Mouse (Mus musculus): ENCODE results near the gene Gm20388. TPM values are rescaled to one million over a fixed set of nuclear protein-coding genes. Genes with fewer than 3 reads are reported as not detected.

Gm20388 gene
- polyA plus RNA-seq, 1 experiment, result not detected

- WGBS, result 45% methylated on average over 13 of the region's 13 CpGs
- no peak overlapping the region for H3K27ac ChIP-seq (ENCODE audit: insufficient read depth, low read depth, low read length)
- H3K4me3 ChIP-seq (ENCODE audit: insufficient read depth, low read depth, low read length), result no peak overlapping the region
- peaks cover 9% of the 10 kb centered on the region for H3K4me1 ChIP-seq (ENCODE audit: control insufficient read depth, insufficient read depth, low read length)
- no peak for TF ChIP-seq POLR2A (IDR thresholded peaks at IDR 0.05; ENCODE audit: insufficient read depth, low read depth, low read length)
- no peak for TF ChIP-seq CTCF (IDR thresholded peaks at IDR 0.05; ENCODE audit: insufficient read depth, low read depth, low read length)
These were observed 1332.0 kb downstream of the Gm20388 start for GRCm38 (mm10) chr8:121242671-121243070.

DNA sequence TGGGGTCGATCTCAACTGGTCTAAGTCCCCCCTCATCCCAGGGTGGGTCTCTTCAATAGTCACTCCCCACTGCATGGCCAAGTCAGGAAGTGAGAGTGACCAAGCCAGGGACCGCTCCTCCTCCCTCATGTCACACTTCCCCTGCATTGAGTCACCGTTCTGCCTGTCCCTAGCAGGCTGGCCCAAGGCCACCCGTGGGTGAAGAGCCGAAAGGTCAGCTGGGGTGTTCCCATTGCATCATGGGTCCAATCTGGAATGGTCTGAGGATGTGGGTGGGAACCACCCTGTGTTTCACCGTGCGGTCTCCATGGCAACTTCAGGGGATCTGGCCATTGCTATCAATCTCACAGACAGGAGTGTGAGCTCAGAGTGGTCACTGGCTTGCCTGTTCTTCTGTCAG lies 1338.2 kb downstream of the Gm20388 start:
- TF ChIP-seq POLR2A (IDR thresholded peaks at IDR 0.05; ENCODE audit: insufficient read depth, low read depth, low read length), result no peak
- TF ChIP-seq CTCF (IDR thresholded peaks at IDR 0.05; ENCODE audit: insufficient read depth, low read depth, low read length), result no peak
- H3K4me3 ChIP-seq (ENCODE audit: insufficient read depth, low read depth, low read length), result no peak overlapping the region
- H3K4me1 ChIP-seq (ENCODE audit: control insufficient read depth, insufficient read depth, low read length), result no peaks in the 10 kb centered on the region
- no peak overlapping the region for H3K27ac ChIP-seq (ENCODE audit: insufficient read depth, low read depth, low read length)
- WGBS, result 74% methylated on average over 7 of the region's 7 CpGs

DNA sequence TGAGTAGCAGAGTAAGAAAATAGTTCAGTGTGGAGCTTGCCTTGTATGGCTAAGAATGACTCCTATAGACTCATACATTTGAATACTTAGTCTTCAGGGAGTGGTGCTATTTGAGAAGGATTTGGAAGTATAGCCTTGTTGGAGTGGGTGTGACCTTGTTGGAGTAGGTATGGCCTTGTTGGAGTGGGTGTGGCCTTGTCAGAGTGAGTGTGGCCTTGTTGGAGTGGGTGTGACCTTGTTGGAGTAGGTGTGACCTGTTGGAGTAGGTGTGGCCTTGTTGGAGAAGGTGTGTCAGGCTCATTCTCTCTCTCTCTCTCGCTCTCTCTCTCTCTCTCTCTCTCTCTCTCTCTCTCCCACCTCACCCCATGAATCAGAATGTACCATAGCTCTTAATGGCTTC lies 1338.8 kb downstream of the Gm20388 start:
- no peak overlapping the region for H3K4me3 ChIP-seq (ENCODE audit: insufficient read depth, low read depth, low read length)
- H3K4me1 ChIP-seq (ENCODE audit: control insufficient read depth, insufficient read depth, low read length), result no peaks in the 10 kb centered on the region
- 91% methylated on average over 1 of the region's 1 CpGs for WGBS
- no peak for TF ChIP-seq CTCF (IDR thresholded peaks at IDR 0.05; ENCODE audit: insufficient read depth, low read depth, low read length)
- TF ChIP-seq POLR2A (IDR thresholded peaks at IDR 0.05; ENCODE audit: insufficient read depth, low read depth, low read length), result no peak
- H3K27ac ChIP-seq (ENCODE audit: insufficient read depth, low read depth, low read length), result no peak overlapping the region

DNA sequence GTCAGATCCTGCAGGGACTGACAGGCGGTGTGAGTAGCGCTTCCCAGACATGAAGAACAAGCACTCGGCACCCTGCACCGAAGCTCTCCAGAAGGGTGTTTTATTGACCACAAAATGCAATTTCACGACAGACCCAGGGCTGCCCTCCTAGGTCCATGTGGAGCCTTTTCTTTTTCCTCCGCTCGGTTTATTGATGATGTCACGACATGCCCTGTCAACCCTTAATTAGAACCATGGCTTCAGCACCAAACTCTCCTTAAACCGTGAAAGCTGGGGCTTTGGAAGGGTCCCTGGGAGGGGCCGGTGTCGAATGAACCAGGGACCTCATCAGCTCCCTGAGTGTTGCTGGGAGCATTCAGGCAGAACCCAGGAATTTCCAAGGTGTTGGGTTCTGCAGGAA lies 1340.4 kb downstream of the Gm20388 start:
- H3K27ac ChIP-seq (ENCODE audit: insufficient read depth, low read depth, low read length), result no peak overlapping the region
- no peak overlapping the region for H3K4me3 ChIP-seq (ENCODE audit: insufficient read depth, low read depth, low read length)
- TF ChIP-seq POLR2A (IDR thresholded peaks at IDR 0.05; ENCODE audit: insufficient read depth, low read depth, low read length) (no peak), CTCF (IDR thresholded peaks at IDR 0.05; ENCODE audit: insufficient read depth, low read depth, low read length) (no peak)
- no peaks in the 10 kb centered on the region for H3K4me1 ChIP-seq (ENCODE audit: control insufficient read depth, insufficient read depth, low read length)
- WGBS, result 59% methylated on average over 11 of the region's 11 CpGs

- WGBS, result 76% methylated on average over 14 of the region's 14 CpGs
- Histone ChIP-seq H3K4me3 (ENCODE audit: insufficient read depth, low read depth, low read length) (no peak overlapping the region), H3K27ac (ENCODE audit: insufficient read depth, low read depth, low read length) (no peak overlapping the region), H3K4me1 (ENCODE audit: control insufficient read depth, insufficient read depth, low read length) (no peaks in the 10 kb centered on the region)
- TF ChIP-seq POLR2A (IDR thresholded peaks at IDR 0.05; ENCODE audit: insufficient read depth, low read depth, low read length), result no peak
- TF ChIP-seq CTCF (IDR thresholded peaks at IDR 0.05; ENCODE audit: insufficient read depth, low read depth, low read length), result no peak
These were observed 1345.2 kb downstream of the Gm20388 start for GRCm38 (mm10) chr8:121255727-121256265.

DNA sequence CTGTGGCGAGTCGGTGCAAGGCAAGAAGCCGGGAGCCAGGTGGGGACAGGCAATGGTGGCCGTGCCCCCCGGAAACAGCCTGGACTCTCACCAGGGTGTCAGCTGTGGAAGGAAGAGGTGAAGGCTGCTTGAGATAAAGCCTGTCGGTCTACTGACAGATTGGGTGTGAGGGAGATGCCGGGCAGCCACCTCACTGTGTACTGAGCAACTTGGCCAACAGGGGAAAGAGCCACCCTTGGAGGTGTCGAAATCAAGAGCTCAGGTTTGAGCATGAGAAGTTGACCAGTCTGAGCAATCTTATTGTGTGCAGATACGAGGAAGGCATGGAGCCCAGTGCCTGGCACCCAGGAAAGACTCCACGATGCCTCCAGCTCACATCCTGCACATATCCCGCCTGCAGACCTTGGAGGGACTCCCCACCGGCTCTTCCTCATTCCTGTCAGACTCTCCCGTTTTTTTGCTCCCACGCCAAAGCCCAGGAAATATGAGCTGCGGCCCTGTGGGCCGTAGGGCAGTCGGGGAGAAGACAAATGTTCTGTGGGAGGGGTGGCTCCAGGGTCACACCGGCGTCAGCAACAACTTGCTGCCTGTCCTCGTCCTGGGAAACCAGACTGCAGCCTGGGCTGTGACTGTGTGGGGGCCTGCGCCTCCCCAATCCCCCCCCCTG lies 1347.6 kb downstream of the Gm20388 start:
- Histone ChIP-seq H3K27ac (ENCODE audit: insufficient read depth, low read depth, low read length) (no peak overlapping the region), H3K4me3 (ENCODE audit: insufficient read depth, low read depth, low read length) (no peak overlapping the region), H3K4me1 (ENCODE audit: control insufficient read depth, insufficient read depth, low read length) (no peaks in the 10 kb centered on the region)
- TF ChIP-seq POLR2A (IDR thresholded peaks at IDR 0.05; ENCODE audit: insufficient read depth, low read depth, low read length) (no peak), CTCF (IDR thresholded peaks at IDR 0.05; ENCODE audit: insufficient read depth, low read depth, low read length) (no peak)
- 78% methylated on average over 21 of the region's 21 CpGs for WGBS

GRCm38 (mm10) chr8:121262728-121263389 lies 1352.2 kb downstream of the Gm20388 start:
- Histone ChIP-seq H3K4me3 (ENCODE audit: insufficient read depth, low read depth, low read length) (no peak overlapping the region), H3K4me1 (ENCODE audit: control insufficient read depth, insufficient read depth, low read length) (no peaks in the 10 kb centered on the region), H3K27ac (ENCODE audit: insufficient read depth, low read depth, low read length) (no peak overlapping the region)
- whole genome bisulfite sequencing, result 80% methylated on average over 21 of the region's 21 CpGs
- TF ChIP-seq POLR2A (IDR thresholded peaks at IDR 0.05; ENCODE audit: insufficient read depth, low read depth, low read length) (no peak), CTCF (IDR thresholded peaks at IDR 0.05; ENCODE audit: insufficient read depth, low read depth, low read length) (no peak)

DNA sequence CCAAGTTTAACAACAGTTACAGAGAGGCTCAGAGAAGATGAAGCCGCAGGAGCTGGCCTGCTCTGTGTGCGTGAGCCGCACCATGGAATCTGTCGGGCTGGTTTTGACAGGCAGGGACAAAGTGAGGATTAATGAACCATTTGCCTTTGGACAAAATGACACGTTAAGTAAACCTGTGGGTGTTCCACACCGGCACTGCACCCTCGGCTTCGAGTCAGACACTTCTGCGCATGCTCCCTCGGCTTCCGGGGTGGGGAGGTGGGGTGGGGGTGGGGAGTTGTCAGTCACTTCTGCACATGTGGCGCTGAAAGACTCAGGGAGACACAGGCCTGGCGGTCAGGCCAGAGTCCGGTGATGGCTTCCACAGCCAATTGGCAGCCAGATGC lies 1352.7 kb downstream of the Gm20388 start:
- WGBS, result 57% methylated on average over 14 of the region's 14 CpGs
- Histone ChIP-seq H3K4me1 (ENCODE audit: control insufficient read depth, insufficient read depth, low read length) (no peaks in the 10 kb centered on the region), H3K27ac (ENCODE audit: insufficient read depth, low read depth, low read length) (no peak overlapping the region), H3K4me3 (ENCODE audit: insufficient read depth, low read depth, low read length) (no peak overlapping the region)
- TF ChIP-seq CTCF (IDR thresholded peaks at IDR 0.05; ENCODE audit: insufficient read depth, low read depth, low read length) (no peak), POLR2A (IDR thresholded peaks at IDR 0.05; ENCODE audit: insufficient read depth, low read depth, low read length) (no peak)

DNA sequence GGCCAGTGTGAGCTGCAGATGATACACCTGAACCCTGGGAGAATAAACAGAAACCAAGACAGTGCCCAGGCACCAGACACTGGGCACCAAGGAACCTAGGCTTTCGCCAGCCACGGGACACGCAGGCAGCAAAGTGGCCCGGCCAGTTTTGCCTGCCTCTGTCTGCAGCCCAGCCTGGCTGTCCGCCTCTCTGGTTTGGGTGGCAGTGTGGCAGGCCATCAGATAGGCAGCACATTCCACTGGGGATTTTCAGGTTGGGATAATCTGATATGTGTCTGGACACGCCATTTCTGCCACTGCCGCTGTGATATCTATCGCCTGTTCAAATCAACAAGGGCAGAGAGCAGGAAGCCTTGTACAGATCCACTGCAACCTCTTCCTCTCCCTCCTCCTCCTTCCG lies 1353.6 kb downstream of the Gm20388 start:
- WGBS, result 88% methylated on average over 9 of the region's 9 CpGs

More for the DNA sequence above, 1353.6 kb downstream of the Gm20388 start:
- Histone ChIP-seq H3K4me3 (ENCODE audit: insufficient read depth, low read depth, low read length) (no peak overlapping the region), H3K27ac (ENCODE audit: insufficient read depth, low read depth, low read length) (no peak overlapping the region), H3K4me1 (ENCODE audit: control insufficient read depth, insufficient read depth, low read length) (no peaks in the 10 kb centered on the region)
- no peak for TF ChIP-seq POLR2A (IDR thresholded peaks at IDR 0.05; ENCODE audit: insufficient read depth, low read depth, low read length)
- no peak for TF ChIP-seq CTCF (IDR thresholded peaks at IDR 0.05; ENCODE audit: insufficient read depth, low read depth, low read length)

Measured in olfactory bulb, adult 2 months (tissue).